Mouse (Mus musculus) heart, postnatal 4 days (tissue): ENCODE data around the gene Tas2r135. TPM values are rescaled to one million over a fixed set of nuclear protein-coding genes. Genes with fewer than 3 reads are reported as not detected.

Source experiments
- DNase-seq: peaks from one replicate; pipeline ENCODE4 v3.0.0; 2021
- total RNA-seq, 2 experiments: library from RNA; stranded (reverse); gene quantifications; 2 replicates each; pipeline ENCODE4 v1.2.3; 2021

The Tas2r135 gene
- total RNA-seq, 2 experiments from 2014 or later: 0.24 to 0.25 TPM

DNA sequence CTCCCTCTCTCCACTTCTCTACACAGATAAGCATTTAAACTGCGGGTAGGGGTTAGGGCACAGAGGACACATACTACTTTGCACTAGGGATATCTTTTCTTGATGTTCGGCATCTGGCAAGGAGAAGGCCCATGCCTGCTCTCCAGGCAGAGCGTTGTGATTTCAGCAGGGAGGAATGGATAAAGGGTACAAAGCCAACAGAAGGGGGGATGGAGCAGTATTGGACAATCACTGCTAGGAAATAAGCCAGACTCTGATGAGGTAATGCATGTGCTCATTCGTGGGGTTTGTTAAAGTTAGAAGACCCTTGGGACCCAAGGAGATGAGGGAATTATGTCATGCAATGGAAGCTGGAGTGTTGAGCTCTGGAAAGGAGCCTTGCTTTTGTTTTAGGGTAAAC is 30.5 kb upstream of the Tas2r135 start:
- DNase-seq: peak; percentile 43

DNA sequence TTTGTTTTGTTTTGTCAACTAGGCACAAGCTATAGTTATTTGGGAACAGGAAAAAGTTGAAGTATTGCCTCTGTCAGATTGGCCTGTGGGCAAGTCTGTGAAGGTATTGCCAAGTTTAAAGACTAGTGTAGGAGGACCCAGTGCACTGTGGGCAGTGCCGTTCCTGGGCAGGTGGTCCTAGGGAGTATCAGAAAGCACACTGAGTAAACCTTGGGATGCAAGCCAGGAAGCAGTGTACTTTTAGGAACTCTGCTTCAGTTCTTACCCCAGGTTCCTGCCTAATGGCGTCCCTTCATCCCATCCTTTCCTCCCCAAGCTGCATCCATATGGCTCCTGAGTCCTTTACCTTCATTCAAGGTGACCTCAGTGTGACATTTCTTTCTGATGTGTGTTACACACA is 30.1 kb upstream of the Tas2r135 start:
- DNase-seq: peak; percentile 9

- DNase-seq: peak; percentile 20
Measured at GRCm38 (mm10) chr6:42376016-42376415, 29.2 kb upstream of the Tas2r135 start.

- DNase-seq: no peak
Measured at GRCm38 (mm10) chr6:42376504-42377019, 28.7 kb upstream of the Tas2r135 start.

DNA sequence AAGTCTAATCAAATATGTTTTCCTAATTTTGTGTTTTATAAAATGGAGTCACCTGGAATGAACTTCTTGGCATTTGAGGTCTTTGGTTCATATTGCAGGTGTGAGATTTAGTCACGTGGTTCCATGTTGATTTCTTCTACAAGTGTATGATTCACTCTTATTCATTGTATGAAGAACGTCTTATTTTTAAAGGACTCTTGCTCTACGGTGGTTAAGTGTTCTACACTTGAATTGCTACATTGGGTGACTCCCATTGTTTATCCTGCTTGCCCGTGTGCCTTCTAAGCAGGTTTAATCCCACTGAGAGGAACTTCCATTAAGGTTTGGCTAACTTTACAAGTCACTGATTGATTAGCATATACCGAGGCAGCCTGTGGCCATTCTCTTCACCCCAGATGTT is 28.0 kb upstream of the Tas2r135 start:
- DNase-seq: no peak

DNA sequence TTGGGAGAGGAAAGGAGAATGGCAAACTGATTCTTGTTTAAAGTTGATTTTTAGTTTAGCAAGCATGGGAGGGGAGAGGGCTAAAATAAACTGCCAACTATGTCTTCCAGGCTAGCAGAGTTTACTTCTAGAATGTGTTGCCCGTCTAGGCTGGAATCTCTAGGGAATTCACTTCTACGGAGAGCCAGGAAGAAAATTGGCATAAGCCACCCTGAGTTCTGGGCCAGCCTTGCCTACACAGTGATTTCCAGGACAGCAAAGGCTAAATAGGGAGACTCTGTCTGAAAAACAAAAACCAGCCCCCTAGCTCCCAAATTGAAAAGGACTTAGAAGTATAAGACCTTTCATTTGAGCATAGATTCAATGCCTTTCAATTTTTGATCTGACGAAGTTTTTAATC is 25.7 kb upstream of the Tas2r135 start:
- no peak for DNase-seq

GRCm38 (mm10) chr6:42380416-42381144 is 24.7 kb upstream of the Tas2r135 start:
- DNase-seq: peak; percentile 61

- DNase-seq: no peak
Measured at GRCm38 (mm10) chr6:42381221-42381620, 24.0 kb upstream of the Tas2r135 start.

DNA sequence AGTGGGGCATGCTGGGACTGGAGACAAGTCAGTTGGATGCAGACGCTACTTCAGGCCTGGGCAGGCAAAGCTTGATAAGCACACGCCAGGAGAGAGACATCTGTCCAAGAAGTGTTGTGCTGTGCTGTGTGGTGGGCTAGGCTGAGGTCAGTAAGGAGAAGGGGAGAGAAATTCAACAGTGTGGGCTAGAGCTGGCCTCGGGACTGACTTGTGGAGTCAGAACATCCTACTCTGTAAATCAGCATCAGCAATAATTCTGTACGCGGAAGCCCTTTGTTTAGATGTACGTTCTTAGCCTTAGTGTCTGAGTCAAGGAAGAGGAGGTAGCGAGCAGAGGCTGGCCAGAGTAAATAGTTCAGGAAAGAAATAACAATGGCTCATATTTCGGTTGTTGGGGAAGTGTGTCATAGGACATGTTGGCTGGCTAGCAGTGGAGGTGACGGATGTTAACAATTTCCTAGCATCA is 23.3 kb upstream of the Tas2r135 start:
- DNase-seq: peak; percentile 12

DNA sequence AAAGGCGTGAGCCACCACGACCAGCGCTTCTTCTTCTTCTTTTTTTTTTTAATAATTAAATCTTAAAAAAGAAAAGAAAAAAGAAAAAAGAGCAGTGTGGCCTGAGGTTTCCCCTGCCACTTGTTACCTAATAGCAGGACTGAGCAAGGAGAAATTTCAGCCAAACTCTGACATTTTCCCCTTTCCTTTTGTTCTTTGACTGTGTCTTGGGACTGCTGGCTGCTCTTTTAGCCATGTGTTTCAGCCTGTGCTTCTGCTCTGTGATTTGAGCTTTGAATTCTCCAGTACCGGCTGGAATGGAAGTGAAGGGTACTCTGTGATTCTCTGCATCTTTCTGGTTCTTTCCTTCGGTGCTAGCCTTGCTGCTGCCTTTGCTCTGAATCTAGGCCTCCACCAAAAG is 21.9 kb upstream of the Tas2r135 start:
- no peak for DNase-seq

GRCm38 (mm10) chr6:42385635-42386034 is 19.6 kb upstream of the Tas2r135 start:
- DNase-seq: peak; percentile 10

DNA sequence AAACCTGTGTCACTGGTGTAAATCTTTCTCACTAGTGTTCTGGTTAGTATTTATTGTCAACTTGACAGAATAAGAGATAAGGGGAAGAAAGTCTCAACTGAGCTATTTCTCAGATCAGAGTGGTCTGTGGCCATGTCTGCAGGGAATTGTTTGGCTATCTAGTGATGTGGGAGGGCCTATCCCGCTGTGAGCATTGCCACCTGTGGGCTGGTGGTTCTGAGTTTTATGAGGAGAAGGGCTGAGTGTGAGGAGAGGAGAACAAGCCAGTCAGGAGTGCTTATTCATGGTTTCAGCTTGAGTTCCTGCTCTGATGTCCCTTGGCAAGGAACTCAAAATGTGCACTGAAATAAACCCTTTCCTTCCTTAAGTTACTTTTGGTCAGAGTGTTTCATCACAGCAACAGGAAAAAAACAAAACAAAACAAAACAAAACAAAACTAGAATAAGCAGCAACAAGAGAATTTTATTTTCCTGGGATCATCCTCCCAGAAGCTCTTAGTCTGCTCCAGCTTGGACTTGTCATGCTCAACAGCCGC is 13.4 kb upstream of the Tas2r135 start:
- DNase-seq: peak; percentile 9

GRCm38 (mm10) chr6:42395960-42396809 is 9.0 kb upstream of the Tas2r135 start:
- DNase-seq: peak; percentile 89

GRCm38 (mm10) chr6:42397041-42397657 is 8.1 kb upstream of the Tas2r135 start:
- peak; percentile 8 for DNase-seq

DNA sequence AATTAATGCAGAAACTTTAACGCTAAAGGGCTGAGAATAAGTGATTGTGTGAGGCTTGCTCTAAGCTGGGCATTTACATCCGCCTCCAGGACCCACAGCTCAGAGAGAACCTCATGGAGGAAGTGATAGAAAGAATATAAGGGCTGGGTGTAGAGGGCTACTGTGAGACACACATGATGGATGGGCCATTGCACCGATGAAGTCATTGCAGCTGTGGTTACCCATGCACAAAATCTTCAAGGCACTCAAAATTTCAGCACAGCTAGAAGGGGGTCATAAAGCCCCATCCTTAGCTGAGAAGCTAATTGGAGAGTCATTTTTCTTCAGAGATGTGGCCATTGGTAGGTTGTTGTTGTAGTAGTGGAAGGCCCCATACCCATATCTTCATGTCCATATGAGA is 6.9 kb upstream of the Tas2r135 start:
- no peak for DNase-seq

- DNase-seq: no peak
Measured at GRCm38 (mm10) chr6:42398998-42399397, 6.2 kb upstream of the Tas2r135 start.

DNA sequence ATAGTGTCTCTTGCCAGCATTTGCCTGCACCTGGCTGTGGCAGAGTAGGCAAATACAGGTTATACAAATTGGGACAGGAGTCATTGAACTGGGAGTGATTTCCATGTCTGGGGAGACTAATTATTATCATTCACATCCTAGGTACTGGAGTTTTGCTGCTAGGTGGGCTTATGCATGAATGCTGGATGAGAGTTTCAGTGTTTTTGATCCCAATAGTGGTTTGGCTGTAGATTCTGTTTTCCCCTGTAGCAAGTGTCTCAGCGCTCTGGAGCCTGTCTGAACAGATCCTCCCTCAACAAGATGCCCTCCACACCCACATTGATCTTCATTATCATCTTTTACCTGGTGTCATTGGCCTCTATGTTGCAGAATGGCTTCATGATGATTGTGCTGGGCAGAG is 5.3 kb upstream of the Tas2r135 start, which contains the start of gene Tas2r143:
Gene Tas2r143, plus strand, starts transcription at position 301 of the 400 bp plus-strand sequence.
- no peak for DNase-seq

DNA sequence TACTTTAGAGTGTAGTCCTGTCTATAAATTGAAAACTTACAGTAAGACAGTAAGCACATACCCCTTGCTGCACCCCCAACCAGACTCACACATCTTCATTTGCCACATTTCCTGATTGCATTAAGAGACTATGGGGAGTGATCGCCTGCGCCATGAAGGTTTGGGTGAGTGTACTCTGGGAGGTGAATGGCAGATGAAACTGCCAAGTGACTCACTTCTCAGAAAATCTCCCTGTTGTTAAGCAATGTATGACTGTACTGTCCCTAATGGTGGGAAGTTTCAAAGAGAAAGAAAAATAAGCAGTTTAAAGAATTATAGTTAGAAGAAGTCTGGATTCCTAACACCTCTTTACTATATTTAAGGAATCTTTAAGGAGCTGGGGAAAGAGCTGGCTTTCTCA is 14.2 kb downstream of the Tas2r135 start:
- no peak for DNase-seq

DNA sequence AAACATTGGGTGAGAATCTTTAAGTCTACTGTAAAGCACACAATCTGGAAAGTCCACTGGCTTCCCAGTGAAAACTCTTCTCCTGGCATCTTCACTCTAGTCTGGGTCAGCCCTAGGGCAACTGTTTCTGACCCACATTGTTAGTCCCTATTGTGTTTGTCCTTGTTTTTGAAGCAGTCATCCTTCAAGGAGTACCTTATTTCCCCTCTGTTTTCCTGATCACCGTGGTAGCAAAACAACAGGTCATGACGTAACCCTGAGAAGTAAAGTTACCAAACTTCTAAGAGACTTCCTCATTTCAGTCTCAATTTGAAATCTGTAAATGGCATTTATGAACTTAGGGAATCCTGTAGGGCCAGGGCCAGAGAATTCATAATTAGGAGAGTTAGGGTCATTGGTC is 16.2 kb downstream of the Tas2r135 start:
- DNase-seq: no peak

DNA sequence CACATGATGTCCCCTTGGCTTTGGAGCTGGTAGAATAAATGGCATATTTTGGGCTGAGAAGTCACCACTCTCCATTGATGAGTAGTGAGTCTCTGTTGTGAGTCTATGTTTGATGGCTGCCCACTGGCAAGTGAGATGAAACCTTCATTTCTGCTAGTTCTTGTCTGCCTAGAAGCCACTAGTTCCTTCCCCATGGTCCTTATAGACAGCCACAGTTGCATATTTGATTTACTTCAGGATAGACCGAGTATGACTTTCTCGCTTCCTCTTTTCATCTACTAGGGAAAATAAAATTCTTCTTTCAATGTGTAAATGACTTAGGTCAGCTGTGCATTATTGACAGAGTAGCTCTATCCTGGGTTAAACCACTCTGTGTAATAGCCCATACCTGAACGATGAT is 19.2 kb downstream of the Tas2r135 start:
- no peak for DNase-seq

DNA sequence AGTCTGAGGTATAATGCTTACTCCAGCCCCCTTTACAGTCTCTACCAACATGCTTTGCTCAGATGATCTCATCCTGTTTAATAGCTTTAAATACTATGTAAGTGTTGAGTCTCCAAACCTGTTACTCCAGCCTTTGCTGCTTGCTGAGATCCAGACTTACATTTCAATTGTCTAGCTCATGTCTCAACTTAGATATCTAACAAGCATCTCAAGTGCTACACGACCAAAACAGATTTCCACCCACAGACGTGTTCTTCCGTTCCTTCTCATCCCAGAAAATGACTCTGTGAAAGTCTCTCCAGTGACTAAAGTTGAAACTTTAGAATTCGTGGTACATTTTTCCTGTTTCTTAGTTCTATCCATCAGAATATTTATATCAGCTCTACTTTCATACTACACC is 21.1 kb downstream of the Tas2r135 start:
- DNase-seq: no peak

DNA sequence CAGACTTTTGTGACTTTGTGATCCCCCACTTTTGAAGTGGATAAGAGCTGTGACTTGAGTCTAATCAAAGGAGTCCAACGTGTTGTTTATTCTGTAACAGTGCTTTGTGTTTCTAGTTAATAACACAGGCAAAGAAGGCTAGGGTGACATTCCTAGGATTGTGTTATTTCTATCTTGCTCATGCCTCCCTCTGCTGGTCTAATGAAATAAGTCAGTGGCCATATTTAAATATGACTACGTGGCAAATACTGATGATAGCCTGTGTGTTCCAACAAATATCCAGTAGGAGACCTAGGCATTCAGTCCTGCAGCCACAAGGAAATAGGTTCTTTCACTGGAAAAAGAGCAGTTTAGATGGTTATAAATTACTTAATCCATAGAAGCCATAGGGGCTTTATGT is 28.3 kb downstream of the Tas2r135 start:
- peak; percentile 10 for DNase-seq

DNA sequence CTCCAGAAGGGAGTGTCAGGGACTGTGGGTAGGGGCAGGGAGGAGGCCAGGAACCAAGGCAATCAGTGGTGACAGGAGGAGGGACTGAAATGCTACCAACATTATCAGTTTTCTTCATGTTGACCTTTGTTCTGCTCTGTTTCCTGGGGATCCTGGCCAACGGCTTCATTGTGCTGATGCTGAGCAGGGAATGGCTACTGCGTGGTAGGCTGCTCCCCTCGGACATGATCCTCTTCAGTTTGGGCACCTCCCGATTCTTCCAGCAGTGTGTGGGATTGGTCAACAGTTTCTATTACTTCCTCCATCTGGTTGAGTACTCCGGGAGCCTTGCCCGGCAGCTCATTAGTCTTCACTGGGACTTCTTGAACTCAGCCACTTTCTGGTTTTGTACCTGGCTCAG is 29.2 kb downstream of the Tas2r135 start, which contains the start of gene Tas2r126:
Gene Tas2r126, plus strand, starts transcription at position 90 of the 400 bp plus-strand sequence.
- peak; percentile 7 for DNase-seq
